Mouse (Mus musculus): ENCODE measurements around the gene Mns1.

DNA sequence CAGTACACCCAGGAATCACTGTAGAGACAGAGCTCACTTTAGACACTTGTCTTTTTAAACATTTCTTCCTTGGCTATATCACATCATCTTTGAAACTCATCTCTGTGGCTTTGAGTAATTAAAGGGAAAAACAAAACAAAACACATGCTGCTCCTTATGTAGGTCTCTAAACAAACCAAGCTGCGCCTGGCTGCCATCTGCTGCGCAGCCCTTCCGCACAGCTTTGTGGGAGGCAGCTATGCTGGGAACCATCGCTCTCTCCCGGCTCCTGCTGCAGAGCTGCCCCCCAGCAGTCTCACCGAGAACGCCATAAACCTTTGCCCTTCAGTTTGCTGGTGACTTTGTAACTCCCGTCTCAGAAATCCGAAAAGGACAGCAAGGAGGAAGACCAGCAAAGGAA lies 37.7 kb downstream of the Mns1 start:
- TF ChIP-seq CTCF (IDR thresholded peaks at IDR 0.05; ENCODE audit: borderline replicate concordance, control insufficient read depth, extremely low read depth, insufficient read depth, low read length, poor library complexity) (no peak), POLR2A (IDR thresholded peaks at IDR 0.05; ENCODE audit: control insufficient read depth, extremely low read depth, insufficient read depth, low read length, poor library complexity) (no peak)
